Mouse (Mus musculus) myocyte (in vitro differentiated cells): Measurements from ENCODE around the gene Agl. TPM values are rescaled to one million over a fixed set of nuclear protein-coding genes. Genes with fewer than 3 reads are reported as not detected.
A peak's percentile ranks its signal among the peaks of the same experiment; 100 is the strongest.

Source experiments
- H3K27me3 ChIP-seq: one replicate; pipeline ENCODE4 v1.6.1; 2011; ENCODE audit not compliant: control insufficient read depth, insufficient read depth, insufficient read length
- H3K36me3 ChIP-seq: one replicate; pipeline ENCODE4 v1.6.1; 2011; ENCODE audit not compliant: control insufficient read depth, insufficient read depth
- H3K4me2 ChIP-seq: one replicate; pipeline ENCODE4 v1.6.1; 2011; ENCODE audit warnings: low read depth, control low read depth
- H3K4me3 ChIP-seq: one replicate; pipeline ENCODE4 v1.5.1; 2011; ENCODE audit warnings: mild to moderate bottlenecking, control low read depth, moderate library complexity
- H3K79me2 ChIP-seq: one replicate; pipeline ENCODE4 v1.6.1; 2011; ENCODE audit not compliant: control insufficient read depth, insufficient read depth
- H3ac ChIP-seq: one replicate; pipeline ENCODE4 v1.6.1; 2011; ENCODE audit not compliant: control insufficient read depth, insufficient read length
- CEBPB ChIP-seq: IDR thresholded peaks from 2 replicates; pipeline ENCODE4 v1.6.1; 2011; ENCODE audit warnings: mild to moderate bottlenecking, moderate library complexity; ENCODE audit not compliant: poor library complexity, insufficient read depth, severe bottlenecking
- E2F4 ChIP-seq: IDR thresholded peaks from one replicate; pipeline ENCODE4 v1.6.1; 2011; ENCODE audit warnings: mild to moderate bottlenecking, control low read depth, moderate library complexity; ENCODE audit not compliant: insufficient read depth
- MAX ChIP-seq: IDR thresholded peaks from one replicate; pipeline ENCODE4 v1.6.1; 2011; ENCODE audit warnings: low read depth, mild to moderate bottlenecking, control low read depth
- MYOD1 ChIP-seq, 3 experiments: IDR thresholded peaks; one replicate each; pipeline ENCODE4 v1.6.1; 2011; ENCODE audit warnings: control low read depth in 2 of 3, low read depth in 2 of 3, mild to moderate bottlenecking in 2 of 3, moderate library complexity in 1 of 3; ENCODE audit not compliant: insufficient read length in 2 of 3, control insufficient read depth in 1 of 3
- MYOG ChIP-seq, 3 experiments: IDR thresholded peaks; one replicate each; pipeline ENCODE4 v1.6.1; 2011; ENCODE audit warnings: control low read depth in 2 of 3, low read depth in 2 of 3, mild to moderate bottlenecking in 2 of 3; ENCODE audit not compliant: insufficient read length in 2 of 3, control insufficient read depth in 1 of 3, insufficient read depth in 1 of 3
- POLR2A ChIP-seq: IDR thresholded peaks from one replicate; pipeline ENCODE4 v1.6.1; 2011; ENCODE audit warnings: low read depth, mild to moderate bottlenecking, control low read depth, moderate library complexity; ENCODE audit not compliant: insufficient read length
- POLR2AphosphoS2 ChIP-seq: IDR thresholded peaks from one replicate; pipeline ENCODE4 v1.6.1; 2011; ENCODE audit warnings: low read depth, control low read depth; ENCODE audit not compliant: insufficient read length
- REST ChIP-seq: IDR thresholded peaks from one replicate; pipeline ENCODE4 v1.6.1; 2011; ENCODE audit warnings: mild to moderate bottlenecking, control low read depth, moderate library complexity; ENCODE audit not compliant: insufficient read depth, insufficient read length
- SRF ChIP-seq: IDR thresholded peaks from one replicate; pipeline ENCODE4 v1.6.1; 2011; ENCODE audit warnings: low read depth; ENCODE audit not compliant: control insufficient read depth, insufficient read length
- TCF12 ChIP-seq: IDR thresholded peaks from one replicate; pipeline ENCODE4 v1.6.1; 2011; ENCODE audit warnings: mild to moderate bottlenecking, control low read depth; ENCODE audit not compliant: poor library complexity, insufficient read depth, severe bottlenecking
- TCF3 ChIP-seq: IDR thresholded peaks from one replicate; pipeline ENCODE4 v1.6.1; 2011; ENCODE audit warnings: low read depth, control low read depth; ENCODE audit not compliant: insufficient read length
- USF1 ChIP-seq: IDR thresholded peaks from one replicate; pipeline ENCODE4 v1.6.1; 2011; ENCODE audit warnings: low read depth, mild to moderate bottlenecking, control low read depth, moderate library complexity
- polyA plus RNA-seq: library from polyadenylated mRNA; unstranded; fragments of >200 nt; fragmentation: generic; extraction: Trizol; gene quantifications from one replicate; pipeline ENCODE4 v1.2.1, GENCODE M21; 2012; ENCODE audit warnings: missing spikeins

Gene Agl
- polyA plus RNA-seq, 1 experiment, result 35.8 TPM

- H3K36me3 ChIP-seq, result no peaks in the 10 kb centered on the region
- H3ac ChIP-seq, result no peak overlapping the region
- no peak overlapping the region for H3K4me2 ChIP-seq
- TF ChIP-seq MAX, result no peak
- TF ChIP-seq MYOD1 (IDR thresholded peaks at IDR 0.05; ENCODE audit: control insufficient read depth in 1 of 3, insufficient read length in 2 of 3, low read depth in 2 of 3), result no peak
- TF ChIP-seq CEBPB, result no peak
- TF ChIP-seq USF1, result no peak
- H3K4me3 ChIP-seq, result no peak overlapping the region
- no peaks in the 10 kb centered on the region for H3K27me3 ChIP-seq
- no peaks in the 10 kb centered on the region for H3K79me2 ChIP-seq
Observed at GRCm38 (mm10) chr3:116723496-116724481, 84.2 kb downstream of the Agl start.

GRCm38 (mm10) chr3:116722980-116723379 is 85.0 kb downstream of the Agl start:
- H3ac ChIP-seq, result no peak overlapping the region
- no peak overlapping the region for H3K4me3 ChIP-seq
- TF ChIP-seq POLR2AphosphoS2 (no peak), MYOG (IDR thresholded peaks at IDR 0.05; ENCODE audit: control insufficient read depth in 1 of 3, insufficient read depth in 1 of 3, insufficient read length in 2 of 3, low read depth in 2 of 3) (no peak), USF1 (no peak)
- no peak overlapping the region for H3K4me2 ChIP-seq
- H3K36me3 ChIP-seq, result no peaks in the 10 kb centered on the region
- no peaks in the 10 kb centered on the region for H3K79me2 ChIP-seq
- no peaks in the 10 kb centered on the region for H3K27me3 ChIP-seq

- Histone ChIP-seq H3ac (no peak overlapping the region), H3K36me3 (no peaks in the 10 kb centered on the region), H3K27me3 (no peaks in the 10 kb centered on the region), H3K79me2 (no peaks in the 10 kb centered on the region), H3K4me3 (no peak overlapping the region), H3K4me2 (no peak overlapping the region)
- no peak for TF ChIP-seq TCF12
- TF ChIP-seq MYOG (IDR thresholded peaks at IDR 0.05; ENCODE audit: control insufficient read depth in 1 of 3, insufficient read depth in 1 of 3, insufficient read length in 2 of 3, low read depth in 2 of 3), result no peak
- TF ChIP-seq POLR2AphosphoS2, result no peak
- no peak for TF ChIP-seq MYOD1 (IDR thresholded peaks at IDR 0.05; ENCODE audit: control insufficient read depth in 1 of 3, insufficient read length in 2 of 3, low read depth in 2 of 3)
- TF ChIP-seq USF1, result no peak
- TF ChIP-seq MAX, result no peak
Observed at GRCm38 (mm10) chr3:116718951-116719350, 89.0 kb downstream of the Agl start.

- Histone ChIP-seq H3K79me2 (peaks cover 22% of the 10 kb centered on the region), H3K36me3 (no peaks in the 10 kb centered on the region), H3K4me2 (peak overlapping the region; percentile 96), H3K27me3 (no peaks in the 10 kb centered on the region), H3K4me3 (peak overlapping the region; percentile 60), H3ac (no peak overlapping the region)
- TF ChIP-seq USF1 (no peak), MAX (no peak), POLR2AphosphoS2 (no peak)
Observed at GRCm38 (mm10) chr3:116713031-116713430, 94.9 kb downstream of the Agl start.

- Histone ChIP-seq H3K36me3 (no peaks in the 10 kb centered on the region), H3K4me3 (peak within 1 kb of the TSS; percentile 60), H3ac (peak within 1 kb of the TSS; percentile 66), H3K27me3 (no peaks in the 10 kb centered on the region), H3K4me2 (peak within 1 kb of the TSS; percentile 96), H3K79me2 (peaks cover 22% of the 10 kb centered on the region)
- TF ChIP-seq MYOG (IDR thresholded peaks at IDR 0.05; ENCODE audit: control insufficient read depth in 1 of 3, insufficient read depth in 1 of 3, insufficient read length in 2 of 3, low read depth in 2 of 3) (no peak), POLR2AphosphoS2 (no peak), CEBPB (no peak), REST (no peak), MAX (no peak), E2F4 (no peak), TCF3 (no peak), MYOD1 (IDR thresholded peaks at IDR 0.05; ENCODE audit: control insufficient read depth in 1 of 3, insufficient read length in 2 of 3, low read depth in 2 of 3) (no peak), USF1 (no peak), POLR2A (no peak), TCF12 (no peak), SRF (no peak)
Observed at GRCm38 (mm10) chr3:116712436-116712881, 95.5 kb downstream of the Agl start, which contains the start of gene Slc35a3. Slc35a3 (minus strand) TSS chr3:116712831.
